Mouse (Mus musculus) testis, adult 2 months (tissue): ENCODE data around the gene Tmem132d.

Experiments used
- CTCF ChIP-seq: fragments of 200-500 bp; IDR thresholded peaks from 2 replicates; pipeline ENCODE4 v1.5.1; 2012; ENCODE audit warnings: low read depth, mild to moderate bottlenecking, inconsistent platforms, low read length, moderate library complexity; ENCODE audit not compliant: control insufficient read depth, insufficient read depth, insufficient replicate concordance
- POLR2A ChIP-seq: fragments of 200-500 bp; IDR thresholded peaks from 2 replicates; pipeline ENCODE4 v1.6.1; 2012; ENCODE audit warnings: low read depth, mild to moderate bottlenecking, inconsistent platforms, low read length, moderate library complexity; ENCODE audit not compliant: control insufficient read depth

GRCm38 (mm10) chr5:127883021-127883420 lies 549.9 kb downstream of the Tmem132d start:
- no peak for TF ChIP-seq CTCF
- TF ChIP-seq POLR2A = no peak
